Comparison of ENCODE assay signal across 8 mouse cellular contexts in genomic region chr14:37135127-37135593, GRCm38 (mm10). TPM values are rescaled to one million over a fixed set of nuclear protein-coding genes. Genes with fewer than 3 reads are reported as not detected.
DNase-seq lines count a peak whose midpoint lies in the region; ATAC-seq lines count a peak whose summit lies in the region.

Ghitm (minus strand) TSS chr14:37135272.

- peaks cover 21% of the 10 kb centered on the region for H3K36me3 ChIP-seq in forebrain, embryonic 14.5 days (ENCODE audit: control insufficient read depth, insufficient read depth, low read length)
- H3K36me3 ChIP-seq in neural tube, embryonic 15.5 days = peaks cover 21% of the 10 kb centered on the region

- peak within 1 kb of the TSS; percentile 52; the same call in 1 of the 2 replicates for H3K27ac ChIP-seq in forebrain, embryonic 14.5 days (ENCODE audit: low read depth, low read length)
- H3K27ac ChIP-seq in neural tube, embryonic 15.5 days (replicated peaks) = peak within 1 kb of the TSS; percentile 87

- peaks cover 6% of the 10 kb centered on the region; the same call in 1 of the 2 replicates for H3K4me1 ChIP-seq in forebrain, embryonic 14.5 days (ENCODE audit: control insufficient read depth, insufficient read depth, low read length)
- peaks cover 13% of the 10 kb centered on the region for H3K4me1 ChIP-seq in neural tube, embryonic 15.5 days

- no peaks in the 10 kb centered on the region for H3K27me3 ChIP-seq in forebrain, embryonic 14.5 days (replicated peaks; ENCODE audit: control insufficient read depth, insufficient read depth, low read length)
- H3K27me3 ChIP-seq in neural tube, embryonic 15.5 days (replicated peaks) = no peaks in the 10 kb centered on the region

- peak within 1 kb of the TSS; percentile 72 for H3K4me2 ChIP-seq in forebrain, embryonic 14.5 days (ENCODE audit: low read length)
- peak within 1 kb of the TSS; percentile 68 for H3K4me2 ChIP-seq in neural tube, embryonic 15.5 days

- under 1% methylated on average over 38 of the region's 38 CpGs for WGBS in forebrain, embryonic 14.5 days
- WGBS in neural tube, embryonic 15.5 days = under 1% methylated on average over 38 of the region's 38 CpGs

- H3K9me3 ChIP-seq in forebrain, embryonic 14.5 days (replicated peaks; ENCODE audit: control insufficient read depth, low read length) = no peaks in the 10 kb centered on the region
- H3K9me3 ChIP-seq in neural tube, embryonic 15.5 days (replicated peaks) = no peaks in the 10 kb centered on the region

- peak; percentile 98 for DNase-seq in ES-CJ7 (ENCODE audit: low read depth, low spot score)
- DNase-seq in cerebellum, adult 11 months = peak; percentile 96
- DNase-seq in forebrain, embryonic 14.5 days (ENCODE audit: low spot score) = peak; percentile 99
- DNase-seq in heart, postnatal 14 days = peak; percentile 93 to 95
- DNase-seq in layer of hippocampus, adult 11-12 months (ENCODE audit: low spot score) = peak; percentile 98
- DNase-seq in lung, adult 18-20 months = peak; percentile 98
- peak; percentile 96 for DNase-seq in testis, postnatal 14 days (ENCODE audit: low spot score)

- peak; percentile 99 for ATAC-seq in forebrain, embryonic 14.5 days
- ATAC-seq in neural tube, embryonic 15.5 days (ENCODE audit: low FRiP score) = peak; percentile 100

- peak within 1 kb of the TSS; percentile 89 for H3K9ac ChIP-seq in forebrain, embryonic 14.5 days (ENCODE audit: low read length)
- peak within 1 kb of the TSS; percentile 82 for H3K9ac ChIP-seq in neural tube, embryonic 15.5 days (replicated peaks)

- peak within 1 kb of the TSS; percentile 87 for H3K4me3 ChIP-seq in forebrain, embryonic 14.5 days (ENCODE audit: low read depth, low read length)
- H3K4me3 ChIP-seq in neural tube, embryonic 15.5 days (replicated peaks) = peak within 1 kb of the TSS; percentile 89

- intact Hi-C loops in heart, postnatal 14 days (cut with DNase I) = loop anchor here (10.0 kb wide), 1 partner anchor 170 kb away; the partner anchor contains the start of gene Ccser2

RNA-seq across cellular contexts. Expression of gene Ghitm, which starts in this region (rescaled TPM):
- 189 and 206 TPM in 2 replicates for polyA plus RNA-seq in forebrain, embryonic 14.5 days (2014; fragmentation: Nextera tagmentation; extraction: Ambion mirVana)
- total RNA-seq in heart, postnatal 14 days (2021) = 100 to 1,000 TPM; 567 to 610 TPM
- 225 and 241 TPM in 2 replicates for polyA plus RNA-seq in neural tube, embryonic 15.5 days (2015; fragmentation: Nextera tagmentation; extraction: Ambion mirVana)

Comparison
In these comparisons a context has a peak if more than half of its experiments do, and no peak if none do; other contexts are left out.
1. Peak in every context shown above with its lines: DNase-seq, ATAC-seq, H3K4me3 ChIP-seq and H3K27ac ChIP-seq.